Mouse (Mus musculus) neural tube, embryonic 11.5 days (tissue): ENCODE data around the gene Tmem94. TPM values are rescaled to one million over a fixed set of nuclear protein-coding genes. Genes with fewer than 3 reads are reported as not detected.

Source experiments
- ATAC-seq: fragments of 200-750 bp; cut with Nextera tagmentation; 2 replicates; pipeline ENCODE4 v1.8.0; 2017; ENCODE audit warnings: moderate number of reproducible peaks, mild to moderate bottlenecking, moderate TSS enrichment, moderate library complexity; ENCODE audit not compliant: insufficient read depth, low FRiP score, low TSS enrichment
- DNase-seq: peaks from one replicate; pipeline ENCODE4 v3.0.0-alpha.2; 2015; ENCODE audit warnings: low spot score
- H3K27ac ChIP-seq: fragments of 300-500 bp; sonication (generic); 2 replicates; pipeline ENCODE4 v1.5.1; 2014; ENCODE audit warnings: low read depth, mild to moderate bottlenecking, low read length
- H3K27me3 ChIP-seq: fragments of 300-500 bp; sonication (generic); 2 replicates; pipeline ENCODE4 v1.6.1; 2014; ENCODE audit warnings: mild to moderate bottlenecking, low read length, mixed read lengths; ENCODE audit not compliant: control insufficient read depth, insufficient read depth
- H3K36me3 ChIP-seq: fragments of 300-500 bp; sonication (generic); 2 replicates; pipeline ENCODE4 v1.6.1; 2014; ENCODE audit warnings: mild to moderate bottlenecking, low read length, moderate library complexity, mixed read lengths; ENCODE audit not compliant: control insufficient read depth, insufficient read depth
- H3K4me1 ChIP-seq: fragments of 300-500 bp; sonication (generic); 2 replicates; pipeline ENCODE4 v1.6.1; 2014; ENCODE audit warnings: low read length, mixed read lengths; ENCODE audit not compliant: control insufficient read depth, insufficient read depth
- H3K4me2 ChIP-seq: fragments of 300-500 bp; sonication (generic); 2 replicates; pipeline ENCODE4 v1.6.1; 2014; ENCODE audit warnings: low read depth, mild to moderate bottlenecking, moderate library complexity
- H3K4me3 ChIP-seq: fragments of 300-500 bp; sonication (generic); 2 replicates; pipeline ENCODE4 v1.5.1; 2014; ENCODE audit warnings: low read depth, low read length
- H3K9ac ChIP-seq: fragments of 300-500 bp; sonication (generic); 2 replicates; pipeline ENCODE4 v1.6.1; 2014; ENCODE audit warnings: mild to moderate bottlenecking, low read length
- H3K9me3 ChIP-seq: fragments of 300-500 bp; sonication (generic); 2 replicates; pipeline ENCODE4 v1.6.1; 2016; ENCODE audit warnings: low read length; ENCODE audit not compliant: control insufficient read depth
- WGBS: fragments of 180-500 bp; shearing (Covaris S2); extraction: QIAGEN DNeasy Blood & Tissue Kit; methylation state at CpG from one replicate; pipeline ENCODE4 v1.1.7; 2014; 5-methylcytosine and 5-hydroxymethylcytosine counted together
- polyA plus RNA-seq: library from polyadenylated mRNA; unstranded; fragments of >200 nt; fragmentation: Nextera tagmentation; extraction: Ambion mirVana; gene quantifications from 2 replicates; pipeline ENCODE4 v1.2.1, GENCODE M21; 2014

The Tmem94 gene
- polyA plus RNA-seq, 1 experiment from 2014 or later, result 18.6 TPM

DNA sequence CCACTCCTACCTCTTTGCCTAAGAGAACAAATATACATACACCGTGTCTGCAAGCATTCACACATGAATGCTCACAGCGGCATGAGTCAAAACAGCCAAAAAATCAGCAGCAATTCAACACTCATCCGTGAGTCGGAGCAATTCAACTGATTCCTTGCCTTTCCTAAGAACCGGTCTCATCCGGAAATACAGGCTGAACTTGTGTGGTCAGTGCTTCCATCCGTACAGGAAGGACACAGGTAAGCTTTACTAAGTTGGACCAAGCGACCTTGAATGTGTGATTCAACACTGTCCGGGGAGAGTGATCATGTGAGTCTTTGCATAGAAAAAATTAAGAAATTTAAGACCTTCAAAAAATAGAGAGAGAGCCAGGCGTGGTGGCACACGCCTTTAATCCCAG, 24.2 kb upstream of the Tmem94 start:
- 93% methylated on average over 11 of the region's 11 CpGs for WGBS
- Histone ChIP-seq H3K4me3 (no peak overlapping the region), H3K27me3 (no peaks in the 10 kb centered on the region), H3K27ac (no peak overlapping the region), H3K4me2 (no peak overlapping the region), H3K9ac (no peak overlapping the region), H3K36me3 (no peaks in the 10 kb centered on the region), H3K9me3 (no peaks in the 10 kb centered on the region), H3K4me1 (peaks cover 9% of the 10 kb centered on the region)
- DNase-seq, result no peak
- no peak for ATAC-seq

DNA sequence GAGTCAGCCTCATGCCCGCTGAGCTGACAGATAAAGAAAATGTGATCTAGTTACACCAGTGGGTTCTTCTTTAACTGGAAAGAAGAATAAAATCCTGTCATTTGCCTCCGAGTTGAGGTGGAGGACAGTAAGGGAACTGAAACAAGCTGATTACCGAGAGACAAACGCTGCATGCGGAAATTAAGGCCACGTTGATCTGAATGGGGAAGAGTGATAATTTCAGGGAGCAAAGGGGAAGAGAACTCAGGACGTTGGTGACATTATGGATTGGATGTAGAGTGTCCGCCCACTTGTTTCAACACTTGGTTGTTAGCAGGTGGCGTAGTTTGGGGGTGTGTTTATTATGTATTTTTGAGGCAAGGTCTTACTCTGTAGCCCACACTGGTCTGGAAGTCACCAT, 22.3 kb upstream of the Tmem94 start:
- H3K36me3 ChIP-seq, result no peaks in the 10 kb centered on the region
- no peak overlapping the region for H3K27ac ChIP-seq
- no peaks in the 10 kb centered on the region for H3K9me3 ChIP-seq
- H3K4me1 ChIP-seq, result peaks cover 5% of the 10 kb centered on the region
- DNase-seq (no peak), ATAC-seq (no peak)
- WGBS, result 87% methylated on average over 9 of the region's 9 CpGs
- no peak overlapping the region for H3K9ac ChIP-seq
- H3K4me2 ChIP-seq, result no peak overlapping the region
- H3K4me3 ChIP-seq, result no peak overlapping the region
- H3K27me3 ChIP-seq, result no peaks in the 10 kb centered on the region

DNA sequence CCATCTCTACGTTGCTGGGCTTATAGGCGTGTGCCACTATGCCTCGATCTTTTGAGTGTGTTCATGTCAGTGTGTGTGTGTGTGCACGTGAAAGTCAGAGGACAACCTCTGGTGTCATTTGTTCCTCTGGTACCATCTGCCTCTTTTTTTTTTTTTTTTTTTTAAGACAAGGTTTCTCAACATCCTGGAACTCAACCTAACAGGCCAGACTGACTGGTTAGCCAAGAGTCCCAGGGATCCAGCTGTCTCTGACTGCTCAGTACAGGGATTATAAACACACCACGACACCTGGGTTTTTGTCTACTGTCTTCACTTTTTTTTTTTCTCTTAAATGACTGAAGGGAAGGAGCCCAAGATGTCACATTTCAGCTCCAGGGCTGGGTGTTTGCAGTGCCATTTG, 20.8 kb upstream of the Tmem94 start:
- Histone ChIP-seq H3K4me1 (no peaks in the 10 kb centered on the region), H3K27me3 (no peaks in the 10 kb centered on the region), H3K4me3 (no peak overlapping the region), H3K4me2 (no peak overlapping the region), H3K36me3 (no peaks in the 10 kb centered on the region), H3K27ac (no peak overlapping the region), H3K9ac (no peak overlapping the region), H3K9me3 (no peaks in the 10 kb centered on the region)
- WGBS, result 85% methylated on average over 5 of the region's 5 CpGs
- no peak for ATAC-seq
- no peak for DNase-seq

DNA sequence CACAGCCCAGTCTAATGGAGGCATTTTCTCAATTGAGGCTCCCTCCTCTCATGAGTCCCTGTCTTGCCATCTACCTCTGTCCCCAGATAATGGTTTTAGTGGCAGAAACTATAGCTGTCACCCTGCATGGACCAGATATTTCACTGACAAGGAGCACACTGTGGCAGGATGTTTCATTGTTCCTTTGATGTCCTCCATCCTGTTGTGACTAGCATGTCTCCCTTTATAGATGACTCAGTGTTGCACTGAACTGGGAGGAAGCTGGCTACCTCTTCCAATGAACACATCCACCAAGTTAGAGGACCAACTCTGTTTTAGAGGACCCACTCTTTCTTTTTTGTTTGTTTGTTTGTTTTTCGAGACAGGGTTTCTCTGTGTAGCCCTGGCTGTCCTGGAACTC, 19.1 kb upstream of the Tmem94 start:
- no peak overlapping the region for H3K4me3 ChIP-seq
- H3K9me3 ChIP-seq, result no peaks in the 10 kb centered on the region
- 71% methylated on average over 1 of the region's 1 CpGs for WGBS
- no peaks in the 10 kb centered on the region for H3K36me3 ChIP-seq
- no peak overlapping the region for H3K9ac ChIP-seq
- H3K27me3 ChIP-seq, result no peaks in the 10 kb centered on the region
- no peak overlapping the region for H3K27ac ChIP-seq
- ATAC-seq (no peak), DNase-seq (no peak)
- H3K4me1 ChIP-seq, result no peaks in the 10 kb centered on the region
- no peak overlapping the region for H3K4me2 ChIP-seq

DNA sequence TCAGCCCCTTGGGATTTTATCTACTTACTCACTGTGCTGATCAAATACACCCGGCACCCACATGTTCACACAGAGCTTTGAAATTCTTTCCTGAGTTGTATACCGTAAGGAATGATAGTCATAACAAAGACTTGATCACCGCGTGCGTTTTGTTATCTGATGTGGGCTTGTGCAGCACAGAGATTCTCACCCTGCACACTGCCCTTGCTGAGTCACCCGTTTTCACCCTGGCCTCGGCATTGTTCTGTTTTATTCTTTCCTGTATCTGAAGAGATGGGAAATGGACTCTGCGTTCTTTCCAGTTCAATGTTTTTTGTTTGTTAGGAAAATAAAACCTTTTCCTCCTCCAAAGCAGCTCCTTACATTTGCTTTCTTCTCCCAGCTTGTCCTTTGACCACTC, 18.5 kb upstream of the Tmem94 start:
- H3K27me3 ChIP-seq, result no peaks in the 10 kb centered on the region
- no peak overlapping the region for H3K27ac ChIP-seq

DNA sequence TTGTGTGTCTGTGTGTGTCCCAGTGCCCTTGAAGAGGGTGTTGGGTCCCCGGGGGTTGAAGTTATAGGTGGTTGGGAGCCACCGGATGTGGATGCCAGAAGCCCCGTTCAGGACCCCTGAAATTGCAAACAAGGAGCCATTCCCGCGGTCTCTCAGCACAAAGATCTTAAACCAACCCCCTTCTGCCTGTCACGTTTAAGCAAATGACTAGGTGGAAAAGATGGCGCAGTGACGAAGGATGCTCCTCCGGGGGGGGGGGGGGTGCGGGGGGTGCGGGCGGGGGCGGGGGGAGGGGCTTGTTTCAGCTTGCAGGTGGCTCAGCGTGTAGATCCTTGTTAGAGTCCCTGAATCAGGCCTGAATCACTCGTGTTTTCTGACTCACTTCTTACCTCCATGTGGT, 17.9 kb upstream of the Tmem94 start:
- 13% methylated on average over 10 of the region's 15 CpGs for WGBS
- peak overlapping the region; percentile 23; the same call in 1 of the 2 replicates for H3K4me2 ChIP-seq
- no peaks in the 10 kb centered on the region for H3K4me1 ChIP-seq
- no peak for ATAC-seq
- H3K36me3 ChIP-seq, result no peaks in the 10 kb centered on the region
- no peaks in the 10 kb centered on the region for H3K27me3 ChIP-seq
- no peak overlapping the region for H3K4me3 ChIP-seq
- H3K27ac ChIP-seq, result no peak overlapping the region
- H3K9ac ChIP-seq, result no peak overlapping the region
- H3K9me3 ChIP-seq, result no peaks in the 10 kb centered on the region
- no peak for DNase-seq

More for the DNA sequence above, 18.5 kb upstream of the Tmem94 start:
- no peaks in the 10 kb centered on the region for H3K9me3 ChIP-seq
- WGBS, result 68% methylated on average over 8 of the region's 8 CpGs
- H3K9ac ChIP-seq, result no peak overlapping the region
- no peaks in the 10 kb centered on the region for H3K4me1 ChIP-seq
- ATAC-seq (no peak), DNase-seq (no peak)
- no peak overlapping the region; the same call in 1 of the 2 replicates for H3K4me2 ChIP-seq
- no peak overlapping the region for H3K4me3 ChIP-seq
- no peaks in the 10 kb centered on the region for H3K36me3 ChIP-seq

DNA sequence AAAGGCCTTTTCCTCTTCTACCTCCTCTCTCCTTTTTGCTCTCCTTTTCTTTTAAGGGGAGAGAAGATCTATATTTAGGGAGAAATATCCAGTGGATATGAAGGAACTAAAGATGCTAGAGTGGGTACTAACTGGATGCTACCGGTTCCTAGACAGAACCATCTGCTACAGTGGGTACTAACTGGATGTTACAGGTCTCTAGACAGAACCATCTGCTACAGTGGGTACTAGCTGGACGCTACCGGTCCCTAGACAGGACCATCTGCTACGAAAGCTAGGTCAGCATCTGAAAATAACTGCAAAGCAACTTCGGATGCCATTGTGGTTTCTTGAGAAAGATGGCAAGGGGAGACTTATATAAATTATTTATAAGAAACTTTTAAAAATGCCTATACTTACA, 15.4 kb upstream of the Tmem94 start:
- H3K36me3 ChIP-seq, result no peaks in the 10 kb centered on the region
- H3K27me3 ChIP-seq, result no peaks in the 10 kb centered on the region
- WGBS, result 90% methylated on average over 5 of the region's 5 CpGs
- ATAC-seq (no peak), DNase-seq (no peak)
- H3K27ac ChIP-seq, result no peak overlapping the region
- no peak overlapping the region for H3K4me3 ChIP-seq
- H3K4me2 ChIP-seq, result no peak overlapping the region
- H3K9ac ChIP-seq, result no peak overlapping the region
- H3K9me3 ChIP-seq, result no peaks in the 10 kb centered on the region
- H3K4me1 ChIP-seq, result no peaks in the 10 kb centered on the region

DNA sequence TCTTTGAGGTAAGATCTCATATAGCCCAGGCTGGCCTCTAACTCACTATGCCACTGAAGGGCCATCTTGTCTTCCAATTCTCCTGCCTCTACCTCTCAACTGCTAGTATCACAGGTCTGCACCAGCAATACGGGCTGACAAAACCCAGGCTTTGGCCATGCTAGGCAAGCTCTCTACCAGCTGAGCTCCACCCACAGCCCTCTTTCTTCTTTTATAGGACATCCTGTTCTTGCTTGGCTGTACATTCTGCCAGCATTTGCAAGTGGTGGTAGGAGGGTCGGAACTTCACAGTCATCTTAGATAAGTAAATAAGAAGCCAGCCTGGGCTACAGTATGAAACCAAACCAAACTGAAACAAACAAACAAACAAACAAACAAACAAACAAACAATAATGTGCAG, 13.5 kb upstream of the Tmem94 start:
- H3K9ac ChIP-seq, result no peak overlapping the region
- no peaks in the 10 kb centered on the region for H3K4me1 ChIP-seq
- H3K27me3 ChIP-seq, result no peaks in the 10 kb centered on the region
- no peak overlapping the region for H3K27ac ChIP-seq
- WGBS, result 66% methylated on average over 2 of the region's 2 CpGs
- H3K9me3 ChIP-seq, result no peaks in the 10 kb centered on the region
- no peaks in the 10 kb centered on the region for H3K36me3 ChIP-seq
- H3K4me2 ChIP-seq, result no peak overlapping the region
- no peak overlapping the region for H3K4me3 ChIP-seq
- no peak for ATAC-seq
- no peak for DNase-seq

DNA sequence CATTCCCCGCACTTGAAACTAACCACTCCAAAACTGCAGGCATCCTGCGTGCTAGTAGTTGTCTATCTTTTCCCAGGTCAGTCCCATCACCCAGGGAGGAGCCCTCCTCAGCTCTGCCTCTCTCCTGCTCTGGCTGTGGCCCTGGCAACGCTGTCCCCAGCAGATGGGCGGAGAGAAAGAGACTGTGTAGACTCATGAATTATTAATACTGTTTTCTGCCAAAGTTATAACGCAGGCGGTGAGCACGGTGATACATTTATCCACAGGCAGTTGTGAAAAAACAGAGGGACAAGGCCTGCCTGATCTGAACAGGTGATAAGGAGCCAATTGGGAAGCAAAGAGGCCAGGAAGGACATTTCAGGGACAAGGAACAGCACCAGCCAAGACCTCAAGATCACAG, 12.6 kb upstream of the Tmem94 start:
- 58% methylated on average over 7 of the region's 7 CpGs for WGBS
- Histone ChIP-seq H3K27ac (no peak overlapping the region), H3K27me3 (no peaks in the 10 kb centered on the region)

More for the DNA sequence above, 12.6 kb upstream of the Tmem94 start:
- no peak overlapping the region for H3K9ac ChIP-seq
- no peaks in the 10 kb centered on the region for H3K4me1 ChIP-seq
- H3K4me2 ChIP-seq, result no peak overlapping the region
- no peak for ATAC-seq
- peak; percentile 46 for DNase-seq
- no peaks in the 10 kb centered on the region for H3K36me3 ChIP-seq
- no peak overlapping the region for H3K4me3 ChIP-seq
- no peaks in the 10 kb centered on the region for H3K9me3 ChIP-seq
